Mouse (Mus musculus) ovary, postnatal 10 days (tissue): ENCODE measurements around the gene Olfr314.
"Not testable (repeated sequence)": the region's sequence is repeated elsewhere in the genome, so short reads cannot be mapped to it uniquely, and the experiment has no call there.

Experiments
- DNase-seq: peaks from one replicate; pipeline ENCODE4 v3.0.0; 2022; ENCODE audit warnings: low spot score

The Olfr314 gene

GRCm38 (mm10) chr11:58782480-58783089 is at the start of gene Olfr314:
Gene Olfr314 (plus strand): TSS chr11:58782952.
- no peak for DNase-seq

GRCm38 (mm10) chr11:58733372-58733771 is 49.4 kb upstream of the Olfr314 start:
- no peak for DNase-seq

- DNase-seq, result no peak
Observed at GRCm38 (mm10) chr11:58738792-58739262, 43.9 kb upstream of the Olfr314 start, which contains the start of gene Olfr317. Gene Olfr317 (minus strand): TSS chr11:58739212.

GRCm38 (mm10) chr11:58751096-58751495 is 31.7 kb upstream of the Olfr314 start:
- not testable (repeated sequence) for DNase-seq

- DNase-seq, result no peak
Observed at GRCm38 (mm10) chr11:58752434-58752833, 30.3 kb upstream of the Olfr314 start, which contains the start of gene Olfr316. Gene Olfr316 (plus strand): TSS chr11:58752734.

- no peak for DNase-seq
Observed at GRCm38 (mm10) chr11:58772888-58773287, 9.9 kb upstream of the Olfr314 start, which contains the start of gene Olfr315. Gene Olfr315 (plus strand): TSS chr11:58773188.

- DNase-seq, result no peak
Observed at GRCm38 (mm10) chr11:58784182-58784581, 1.4 kb downstream of the Olfr314 start.

GRCm38 (mm10) chr11:58787651-58788050 is 4.9 kb downstream of the Olfr314 start:
- no peak for DNase-seq

- DNase-seq, result no peak
Observed at GRCm38 (mm10) chr11:58788346-58788745, 5.6 kb downstream of the Olfr314 start.

- DNase-seq, result no peak
Observed at GRCm38 (mm10) chr11:58789532-58789931, 6.8 kb downstream of the Olfr314 start.

- no peak for DNase-seq
Observed at GRCm38 (mm10) chr11:58790053-58790452, 7.3 kb downstream of the Olfr314 start.

GRCm38 (mm10) chr11:58790646-58791045 is 7.9 kb downstream of the Olfr314 start:
- no peak for DNase-seq

GRCm38 (mm10) chr11:58795856-58796255 is 13.1 kb downstream of the Olfr314 start:
- DNase-seq, result no peak

GRCm38 (mm10) chr11:58796850-58797249 is 14.1 kb downstream of the Olfr314 start:
- DNase-seq, result no peak

- DNase-seq, result no peak
Observed at GRCm38 (mm10) chr11:58799747-58800146, 17.0 kb downstream of the Olfr314 start.

GRCm38 (mm10) chr11:58801558-58802228 is 18.9 kb downstream of the Olfr314 start, which contains the start of gene Fam183b:
Gene Fam183b (minus strand): TSS chr11:58801960.
- no peak for DNase-seq

- no peak for DNase-seq
Observed at GRCm38 (mm10) chr11:58803871-58804270, 21.1 kb downstream of the Olfr314 start.

- DNase-seq, result no peak
Observed at GRCm38 (mm10) chr11:58804393-58804792, 21.6 kb downstream of the Olfr314 start.

- no peak for DNase-seq
Observed at GRCm38 (mm10) chr11:58812001-58812400, 29.2 kb downstream of the Olfr314 start.

GRCm38 (mm10) chr11:58814700-58815099 is 31.9 kb downstream of the Olfr314 start, which contains the start of gene Olfr313:
Gene Olfr313 (plus strand): TSS chr11:58815000.
- not testable (repeated sequence) for DNase-seq

GRCm38 (mm10) chr11:58815676-58816075 is 32.9 kb downstream of the Olfr314 start:
- no peak for DNase-seq

GRCm38 (mm10) chr11:58828937-58829336 is 46.2 kb downstream of the Olfr314 start, which contains the start of gene Olfr312:
Gene Olfr312 (plus strand): TSS chr11:58829237.
- not testable (repeated sequence) for DNase-seq

- DNase-seq, result no peak
Observed at GRCm38 (mm10) chr11:58829764-58830163, 47.0 kb downstream of the Olfr314 start.
